Mouse (Mus musculus): Measurements from ENCODE around the gene Exoc7. TPM values are rescaled to one million over a fixed set of nuclear protein-coding genes. Genes with fewer than 3 reads are reported as not detected.

Exoc7 gene
- polyA plus RNA-seq, 1 experiment from 2014 or later = 44.6 TPM

GRCm38 (mm10) chr11:116342069-116342791 lies 35.2 kb upstream of the Exoc7 start:
- Histone ChIP-seq H3K4me2 (replicated peaks; ENCODE audit: low read depth) (no peak overlapping the region), H3K9ac (ENCODE audit: low read depth, low read length) (no peak overlapping the region)
- 65% methylated on average over 25 of the region's 25 CpGs for WGBS

GRCm38 (mm10) chr11:116337531-116337930 lies 30.5 kb upstream of the Exoc7 start:
- Histone ChIP-seq H3K9me3 (ENCODE audit: control insufficient read depth) (no peaks in the 10 kb centered on the region), H3K27ac (ENCODE audit: low read depth, low read length) (no peak overlapping the region), H3K9ac (ENCODE audit: low read depth, low read length) (no peak overlapping the region), H3K27me3 (replicated peaks; ENCODE audit: control insufficient read depth, insufficient read depth, low read length) (peaks cover 16% of the 10 kb centered on the region), H3K4me2 (replicated peaks; ENCODE audit: low read depth) (no peak overlapping the region), H3K4me1 (replicated peaks; ENCODE audit: control insufficient read depth, insufficient read depth, low read length) (peaks cover 8% of the 10 kb centered on the region; the same call in 1 of the 2 replicates), H3K4me3 (ENCODE audit: low read depth, low read length) (no peak overlapping the region), H3K36me3 (ENCODE audit: control insufficient read depth, insufficient read depth) (peaks cover 10% of the 10 kb centered on the region; the same call in 1 of the 2 replicates)
- TF ChIP-seq CTCF (IDR thresholded peaks at IDR 0.05; ENCODE audit: low read depth) = no peak
- 75% methylated on average over 6 of the region's 6 CpGs for whole genome bisulfite sequencing
- no peak for ATAC-seq

More at GRCm38 (mm10) chr11:116342069-116342791, 35.2 kb upstream of the Exoc7 start:
- Histone ChIP-seq H3K9me3 (ENCODE audit: control insufficient read depth) (no peaks in the 10 kb centered on the region), H3K4me3 (ENCODE audit: low read depth, low read length) (no peak overlapping the region), H3K4me1 (replicated peaks; ENCODE audit: control insufficient read depth, insufficient read depth, low read length) (no peaks in the 10 kb centered on the region), H3K27ac (ENCODE audit: low read depth, low read length) (no peak overlapping the region), H3K36me3 (ENCODE audit: control insufficient read depth, insufficient read depth) (peaks cover 14% of the 10 kb centered on the region; the same call in 1 of the 2 replicates), H3K27me3 (replicated peaks; ENCODE audit: control insufficient read depth, insufficient read depth, low read length) (no peaks in the 10 kb centered on the region)
- no peak for ATAC-seq
- no peak for TF ChIP-seq CTCF (IDR thresholded peaks at IDR 0.05; ENCODE audit: low read depth)

GRCm38 (mm10) chr11:116337000-116337399 lies 30.0 kb upstream of the Exoc7 start:
- H3K4me1 ChIP-seq (replicated peaks; ENCODE audit: control insufficient read depth, insufficient read depth, low read length) = peaks cover 8% of the 10 kb centered on the region; the same call in 1 of the 2 replicates
- WGBS = 52% methylated on average over 12 of the region's 12 CpGs

GRCm38 (mm10) chr11:116336393-116336792 lies 29.4 kb upstream of the Exoc7 start:
- Histone ChIP-seq H3K27ac (ENCODE audit: low read depth, low read length) (no peak overlapping the region), H3K9ac (ENCODE audit: low read depth, low read length) (no peak overlapping the region), H3K4me1 (replicated peaks; ENCODE audit: control insufficient read depth, insufficient read depth, low read length) (peaks cover 8% of the 10 kb centered on the region; the same call in 1 of the 2 replicates), H3K4me3 (ENCODE audit: low read depth, low read length) (no peak overlapping the region), H3K9me3 (ENCODE audit: control insufficient read depth) (no peaks in the 10 kb centered on the region), H3K36me3 (ENCODE audit: control insufficient read depth, insufficient read depth) (peaks cover 10% of the 10 kb centered on the region; the same call in 1 of the 2 replicates), H3K4me2 (replicated peaks; ENCODE audit: low read depth) (no peak overlapping the region; the same call in 1 of the 2 replicates), H3K27me3 (replicated peaks; ENCODE audit: control insufficient read depth, insufficient read depth, low read length) (peaks cover 16% of the 10 kb centered on the region)
- no peak for TF ChIP-seq CTCF (IDR thresholded peaks at IDR 0.05; ENCODE audit: low read depth)
- ATAC-seq = no peak
- 91% methylated on average over 4 of the region's 4 CpGs for WGBS

More at GRCm38 (mm10) chr11:116337000-116337399, 30.0 kb upstream of the Exoc7 start:
- H3K27ac ChIP-seq (ENCODE audit: low read depth, low read length) = no peak overlapping the region
- no peak overlapping the region for H3K9ac ChIP-seq (ENCODE audit: low read depth, low read length)
- H3K9me3 ChIP-seq (ENCODE audit: control insufficient read depth) = no peaks in the 10 kb centered on the region
- peaks cover 10% of the 10 kb centered on the region; the same call in 1 of the 2 replicates for H3K36me3 ChIP-seq (ENCODE audit: control insufficient read depth, insufficient read depth)
- TF ChIP-seq CTCF (IDR thresholded peaks at IDR 0.05; ENCODE audit: low read depth) = no peak
- peaks cover 16% of the 10 kb centered on the region for H3K27me3 ChIP-seq (replicated peaks; ENCODE audit: control insufficient read depth, insufficient read depth, low read length)
- H3K4me3 ChIP-seq (ENCODE audit: low read depth, low read length) = no peak overlapping the region
- no peak for ATAC-seq
- no peak overlapping the region for H3K4me2 ChIP-seq (replicated peaks; ENCODE audit: low read depth)

GRCm38 (mm10) chr11:116335244-116336036 lies 28.4 kb upstream of the Exoc7 start, which contains the start of gene Foxj1:
Gene Foxj1 (minus strand): TSS chr11:116335399.
- WGBS = under 1% methylated on average over 51 of the region's 61 CpGs
- peak; percentile 86 for ATAC-seq
- Histone ChIP-seq H3K4me3 (ENCODE audit: low read depth, low read length) (peak within 1 kb of the TSS; percentile 73), H3K9ac (ENCODE audit: low read depth, low read length) (peak within 1 kb of the TSS; percentile 58), H3K4me2 (replicated peaks; ENCODE audit: low read depth) (peak within 1 kb of the TSS; percentile 100), H3K9me3 (ENCODE audit: control insufficient read depth) (no peaks in the 10 kb centered on the region), H3K4me1 (replicated peaks; ENCODE audit: control insufficient read depth, insufficient read depth, low read length) (peaks cover 8% of the 10 kb centered on the region; the same call in 1 of the 2 replicates), H3K36me3 (ENCODE audit: control insufficient read depth, insufficient read depth) (peaks cover 10% of the 10 kb centered on the region; the same call in 1 of the 2 replicates), H3K27ac (ENCODE audit: low read depth, low read length) (no peak within 1 kb of the TSS), H3K27me3 (replicated peaks; ENCODE audit: control insufficient read depth, insufficient read depth, low read length) (peaks cover 16% of the 10 kb centered on the region)
- TF ChIP-seq CTCF (IDR thresholded peaks at IDR 0.05; ENCODE audit: low read depth) = peak; percentile 72

- Histone ChIP-seq H3K4me3 (ENCODE audit: low read depth, low read length) (peak overlapping the region; percentile 73), H3K36me3 (ENCODE audit: control insufficient read depth, insufficient read depth) (peaks cover 5% of the 10 kb centered on the region; the same call in 1 of the 2 replicates), H3K27me3 (replicated peaks; ENCODE audit: control insufficient read depth, insufficient read depth, low read length) (peaks cover 16% of the 10 kb centered on the region), H3K27ac (ENCODE audit: low read depth, low read length) (no peak overlapping the region), H3K9ac (ENCODE audit: low read depth, low read length) (no peak overlapping the region), H3K4me2 (replicated peaks; ENCODE audit: low read depth) (peak overlapping the region; percentile 100), H3K4me1 (replicated peaks; ENCODE audit: control insufficient read depth, insufficient read depth, low read length) (peaks cover 8% of the 10 kb centered on the region; the same call in 1 of the 2 replicates), H3K9me3 (ENCODE audit: control insufficient read depth) (no peaks in the 10 kb centered on the region)
- ATAC-seq = no peak
- WGBS = 11% methylated on average over 26 of the region's 26 CpGs
- TF ChIP-seq CTCF (IDR thresholded peaks at IDR 0.05; ENCODE audit: low read depth) = no peak
Observed at GRCm38 (mm10) chr11:116334417-116334782, 27.4 kb upstream of the Exoc7 start.

Measured in intestine, postnatal 0 days (tissue).